Mouse (Mus musculus) kidney, adult 2 months (tissue): ENCODE results near the gene Cyp2e1.

Experiments used
- CTCF ChIP-seq: fragments of 200-500 bp; conservative IDR thresholded peaks from 2 replicates; pipeline ENCODE4 v1.5.1; 2011; ENCODE audit warnings: low read depth, mild to moderate bottlenecking, control low read depth, low read length, moderate library complexity, mixed read lengths; ENCODE audit not compliant: insufficient read depth, insufficient read length
- POLR2A ChIP-seq: fragments of 200-500 bp; IDR thresholded peaks from one replicate; pipeline ENCODE4 v1.6.1; 2011; ENCODE audit warnings: low read depth, low read length, control low read depth

DNA sequence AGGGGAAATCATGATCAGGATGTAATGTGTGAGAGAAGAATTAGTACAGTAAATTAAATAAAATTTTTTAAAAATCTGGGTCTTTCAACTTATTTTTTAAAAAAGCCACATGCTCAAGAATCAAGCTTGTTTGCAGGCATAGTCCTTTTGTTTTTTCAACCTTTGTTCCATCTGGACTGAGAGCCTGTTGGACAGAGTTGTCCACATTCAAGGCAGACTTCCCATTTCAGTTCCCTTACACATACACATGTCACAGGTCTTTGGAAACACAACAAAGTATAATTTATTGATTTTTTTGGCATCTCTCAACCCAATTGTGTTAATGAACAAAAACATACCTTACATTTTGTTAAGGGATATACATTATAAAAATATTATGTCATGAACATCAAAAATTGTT is 9.0 kb upstream of the Cyp2e1 start:
- TF ChIP-seq POLR2A (no peak), CTCF (no peak)
